Mouse (Mus musculus): ENCODE measurements around the gene Cbx1.

The Cbx1 gene

DNA sequence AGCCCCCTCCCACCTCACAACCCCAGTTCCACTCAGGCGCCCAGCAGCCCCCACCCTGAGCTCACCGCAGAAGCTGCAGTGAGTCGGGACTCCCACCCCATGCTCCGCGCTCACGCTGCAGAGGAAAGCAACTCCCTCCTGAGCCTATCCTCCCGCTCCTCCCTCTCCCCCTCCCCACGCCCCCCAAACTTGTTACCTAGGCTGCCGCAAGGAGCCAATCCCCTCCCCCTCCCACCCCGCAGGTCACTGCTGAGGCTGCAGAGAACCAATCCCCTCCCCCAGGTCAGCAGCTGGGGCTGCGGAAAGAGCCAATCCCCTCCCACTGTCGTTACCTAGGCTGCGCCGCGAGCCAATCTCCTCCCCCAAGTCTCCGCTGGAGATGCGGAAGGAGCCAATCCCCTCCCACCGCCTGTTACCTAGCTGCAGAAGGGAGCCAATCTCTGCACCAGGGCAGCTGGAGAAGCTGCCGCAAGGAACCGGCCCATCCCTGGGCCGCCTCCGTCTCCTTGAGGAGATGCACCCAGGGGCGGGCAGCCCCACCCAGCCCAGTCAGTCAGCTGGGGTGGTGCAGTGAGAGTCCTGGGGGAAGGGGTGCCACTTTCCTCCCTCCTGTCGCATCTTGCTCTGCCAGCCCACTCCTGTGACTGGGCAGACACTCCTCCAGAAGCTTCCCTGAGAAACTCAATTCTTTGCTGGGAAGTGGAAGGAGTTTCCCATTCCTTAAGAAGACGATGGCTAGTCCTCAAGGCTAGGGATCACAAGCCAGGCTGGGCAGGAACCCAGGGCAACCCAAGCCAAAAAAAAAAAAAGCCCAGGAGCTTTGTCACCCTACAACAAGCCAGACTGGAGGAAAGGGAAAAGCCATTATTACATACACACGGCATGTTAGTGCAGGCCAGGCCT is 35.2 kb downstream of the Cbx1 start:
- TF ChIP-seq GATA4 (IDR thresholded peaks at IDR 0.05; ENCODE audit: insufficient replicate concordance, low read length) = no peak

DNA sequence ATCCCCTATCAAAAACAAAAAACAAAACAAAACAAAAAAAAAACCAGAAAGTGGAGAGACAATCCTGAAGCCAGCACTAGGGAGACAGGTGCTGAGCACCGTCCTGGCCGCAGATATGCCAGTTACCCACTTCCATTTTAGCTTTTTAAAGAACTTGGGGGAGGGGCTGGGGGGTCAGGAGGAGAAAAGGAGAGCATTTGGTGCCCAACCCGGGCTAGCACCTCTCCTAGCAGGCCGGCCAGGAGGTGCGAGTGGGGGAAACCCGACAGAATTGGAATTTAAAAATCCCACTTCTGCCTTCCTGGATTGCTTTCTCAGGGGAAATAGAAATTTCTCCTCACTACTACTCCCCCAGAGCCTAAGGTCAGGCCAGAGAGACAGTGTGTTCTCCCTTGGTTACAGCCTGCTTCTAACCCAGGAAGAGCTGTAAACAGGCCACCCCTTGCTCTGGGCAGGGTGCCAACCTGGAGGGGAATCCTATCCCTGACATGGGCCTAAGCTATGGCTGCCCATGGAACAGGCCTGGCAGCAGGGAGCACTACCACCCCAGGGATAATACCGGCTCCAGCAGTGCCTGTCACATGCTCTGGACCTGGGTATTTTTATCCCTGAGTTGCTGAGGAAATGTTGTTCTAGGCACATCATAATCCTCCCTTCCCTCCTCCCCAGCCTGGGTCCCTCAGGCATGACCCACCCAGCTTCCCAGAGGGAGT is 36.0 kb downstream of the Cbx1 start:
- no peak for TF ChIP-seq GATA4 (IDR thresholded peaks at IDR 0.05; ENCODE audit: insufficient replicate concordance, low read length)

DNA sequence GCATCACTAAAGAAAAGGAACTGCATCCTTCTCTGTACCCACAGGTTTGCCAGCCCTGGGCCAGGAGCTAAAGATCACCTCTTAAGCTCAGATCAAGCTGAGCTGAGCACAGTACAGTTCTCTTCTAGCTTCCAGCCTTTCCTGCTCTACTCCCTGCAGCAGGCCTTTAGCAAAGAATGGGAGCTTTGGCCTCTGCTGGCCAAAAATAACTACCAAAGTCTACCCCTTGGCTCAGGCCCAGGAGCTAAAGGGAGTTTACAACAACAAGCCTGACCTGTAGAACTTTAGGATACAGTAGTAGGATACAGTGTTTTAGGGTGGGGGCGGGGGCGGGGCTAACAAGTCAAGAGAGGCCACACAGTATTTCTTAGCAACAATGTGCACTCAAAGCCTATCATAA is 37.6 kb downstream of the Cbx1 start:
- no peak for TF ChIP-seq GATA4 (IDR thresholded peaks at IDR 0.05; ENCODE audit: insufficient replicate concordance, low read length)

DNA sequence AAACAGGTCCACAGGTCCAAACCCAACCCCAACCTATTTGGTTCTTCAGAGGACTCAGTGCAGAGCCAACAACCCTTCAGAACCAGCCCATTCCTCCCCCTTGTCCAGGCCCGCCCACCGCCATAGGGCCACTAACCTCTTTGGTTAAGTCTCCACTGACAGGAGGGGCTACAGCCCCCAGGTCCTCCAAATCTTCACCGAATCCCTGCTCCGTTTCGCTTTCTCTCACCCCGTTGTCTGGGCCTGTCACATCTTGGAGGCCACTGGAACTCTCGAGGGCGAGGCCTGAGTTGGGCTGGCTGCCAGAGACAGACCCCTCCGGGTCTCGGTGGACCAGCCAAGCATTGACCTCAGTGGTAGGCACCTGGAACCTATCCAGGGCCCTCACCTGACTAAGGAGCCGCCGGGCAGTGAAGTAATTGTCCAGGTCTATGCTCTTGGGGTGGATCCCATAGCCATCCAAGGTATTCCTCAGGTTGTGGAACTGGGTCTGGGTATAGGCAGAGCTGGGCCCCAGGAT is 38.2 kb downstream of the Cbx1 start:
- TF ChIP-seq GATA4 (IDR thresholded peaks at IDR 0.05; ENCODE audit: insufficient replicate concordance, low read length) = no peak

DNA sequence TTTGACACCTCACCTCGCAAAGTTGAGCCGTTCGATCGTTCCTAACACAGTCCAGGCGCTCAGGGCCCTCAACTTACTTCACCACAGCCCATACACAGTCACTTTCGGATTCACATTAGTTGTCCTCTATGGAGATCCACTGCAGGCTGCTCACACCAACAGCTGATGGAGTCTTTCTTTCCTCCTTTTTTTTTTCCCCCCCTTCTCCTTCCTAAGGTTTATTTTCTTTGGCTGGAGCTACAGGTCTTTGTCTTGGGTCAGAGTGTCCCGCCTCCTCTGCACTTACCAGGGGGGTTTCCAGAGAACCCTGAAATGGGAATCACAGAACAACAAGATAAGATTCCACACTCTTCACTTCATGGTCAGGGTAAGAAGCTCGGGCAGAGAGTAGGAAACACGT is 39.0 kb downstream of the Cbx1 start:
- no peak for TF ChIP-seq GATA4 (IDR thresholded peaks at IDR 0.05; ENCODE audit: insufficient replicate concordance, low read length)

DNA sequence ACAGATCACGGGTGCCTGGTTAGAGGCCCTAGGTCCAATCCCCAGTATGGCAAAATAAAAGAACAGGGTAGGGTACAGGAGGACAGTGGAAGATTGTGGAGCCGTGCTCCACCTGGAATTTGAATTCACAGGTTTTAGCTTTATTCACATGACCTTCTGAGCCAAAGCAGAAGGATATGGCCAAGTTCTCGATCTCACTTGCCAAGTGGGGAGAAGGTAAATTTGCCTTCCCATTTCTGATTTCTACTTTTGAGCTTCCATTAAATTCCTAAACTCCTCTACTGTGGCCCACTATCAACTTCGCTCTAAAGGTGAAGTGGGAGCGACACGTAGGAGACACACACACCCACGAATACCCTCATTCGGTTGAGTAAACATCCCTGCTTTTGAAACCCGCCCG is 40.0 kb downstream of the Cbx1 start:
- TF ChIP-seq GATA4 (IDR thresholded peaks at IDR 0.05; ENCODE audit: insufficient replicate concordance, low read length) = no peak

DNA sequence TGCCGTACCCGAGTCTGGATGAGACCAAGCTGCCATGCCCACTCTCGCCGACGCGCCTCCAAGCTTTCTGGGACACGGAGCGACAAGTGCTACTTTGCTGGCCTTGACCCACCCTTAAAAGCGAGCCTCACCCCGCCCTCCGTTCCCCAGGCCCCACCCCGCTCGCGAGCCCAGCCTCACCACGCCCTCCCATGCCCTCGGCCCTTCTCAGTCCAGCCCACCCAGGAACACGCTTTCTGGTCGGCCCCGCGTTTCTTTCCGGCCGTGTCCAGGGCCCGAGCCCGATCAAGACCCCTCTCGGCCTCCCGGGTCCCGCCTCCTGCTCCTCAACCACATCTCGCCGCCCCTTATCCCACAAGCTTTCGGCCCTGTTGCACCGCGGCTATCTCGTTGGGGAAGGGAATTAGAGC is 40.5 kb downstream of the Cbx1 start:
- TF ChIP-seq GATA4 (IDR thresholded peaks at IDR 0.05; ENCODE audit: insufficient replicate concordance, low read length) = no peak

DNA sequence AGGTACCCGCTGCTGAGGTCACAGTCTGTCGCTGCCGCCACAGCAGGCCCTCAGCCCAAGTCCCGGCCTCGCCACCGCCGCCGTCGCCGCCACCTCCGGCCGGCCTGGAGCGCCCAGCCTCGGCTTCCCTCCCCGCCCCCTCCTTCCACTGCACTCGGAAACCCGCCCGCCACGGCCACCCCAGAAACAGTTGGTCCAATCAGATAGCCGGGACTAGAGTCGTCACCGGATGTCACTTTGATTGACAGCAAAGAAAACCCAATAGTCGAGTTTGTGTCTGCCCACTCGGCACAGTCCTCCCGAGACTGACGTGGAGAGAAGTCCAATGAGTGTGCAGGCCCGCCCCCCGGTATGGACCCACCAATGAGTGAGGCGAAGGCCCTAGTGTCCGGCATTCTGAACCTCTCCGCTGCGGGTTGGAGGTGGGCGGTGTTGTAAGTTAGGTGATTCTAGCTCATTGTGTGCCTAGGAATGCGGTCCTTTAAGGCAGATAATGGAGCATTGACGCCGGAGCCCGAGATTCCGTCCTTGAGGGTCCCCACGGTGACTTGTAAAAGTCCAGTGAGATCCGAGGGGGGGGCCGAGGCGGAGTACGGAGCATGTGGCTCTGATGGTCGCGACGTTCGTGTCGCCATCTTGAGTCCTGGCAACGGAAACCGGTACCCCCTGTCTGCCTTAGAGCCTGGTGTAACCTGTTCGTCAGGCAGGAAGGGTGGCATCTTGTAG is 41.0 kb downstream of the Cbx1 start, which contains the start of gene Nfe2l1:
Gene Nfe2l1, minus strand, starts transcription at position 156 of the 726 bp plus-strand sequence.
- no peak for TF ChIP-seq GATA4 (IDR thresholded peaks at IDR 0.05; ENCODE audit: insufficient replicate concordance, low read length)

DNA sequence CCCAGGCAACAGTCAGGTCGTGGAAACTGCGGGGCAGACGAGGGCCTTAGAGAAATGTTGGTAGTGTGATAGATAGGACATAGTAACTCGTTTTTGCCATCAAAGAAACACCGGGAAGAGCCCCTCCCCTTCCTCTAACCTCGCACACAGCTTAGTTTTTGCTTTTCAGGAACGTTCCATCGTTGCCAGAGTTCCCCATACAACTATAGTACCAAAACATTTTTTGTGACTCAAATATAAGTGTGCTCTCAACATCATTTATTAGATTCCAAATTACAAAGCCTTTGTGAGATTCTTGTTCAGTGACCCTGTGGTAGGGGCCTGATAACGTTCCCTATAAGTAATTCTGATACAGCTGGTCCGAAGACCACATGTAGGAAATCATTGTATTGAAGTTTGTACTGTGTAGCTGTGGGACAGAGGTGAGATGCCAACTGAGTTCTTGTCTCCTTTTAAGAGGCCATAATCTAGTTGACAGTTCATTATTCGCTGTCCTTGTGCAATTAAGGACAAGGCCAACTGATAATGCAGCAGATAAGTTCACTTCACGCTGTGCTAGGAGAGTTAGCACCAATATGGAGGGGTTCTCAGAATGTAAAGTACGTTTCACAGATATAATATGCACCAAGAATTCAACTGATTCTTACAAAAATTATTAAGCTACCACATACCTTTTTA is 41.8 kb downstream of the Cbx1 start:
- peak; percentile 10; the same call in 1 of the 2 replicates for TF ChIP-seq GATA4 (IDR thresholded peaks at IDR 0.05; ENCODE audit: insufficient replicate concordance, low read length)

DNA sequence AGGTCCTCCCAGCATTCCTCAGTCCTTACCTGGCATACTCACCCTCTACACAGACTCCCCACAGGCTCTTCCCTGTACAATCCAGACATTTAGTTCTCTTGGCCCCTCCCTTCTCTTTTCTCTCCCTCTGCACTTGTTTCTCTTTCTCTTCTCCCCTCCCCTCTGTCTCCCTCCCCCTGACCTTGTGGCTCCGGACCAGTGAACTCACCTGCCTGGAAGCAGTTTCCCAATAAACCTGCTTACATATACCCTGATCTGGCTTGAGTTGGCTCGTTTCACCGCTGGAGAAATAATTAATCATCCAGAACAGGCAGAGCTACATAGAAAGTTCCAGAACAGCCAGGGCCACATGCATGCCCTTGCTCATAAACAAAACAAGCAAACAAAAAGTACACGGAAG is 42.6 kb downstream of the Cbx1 start:
- TF ChIP-seq GATA4 (IDR thresholded peaks at IDR 0.05; ENCODE audit: insufficient replicate concordance, low read length) = no peak

DNA sequence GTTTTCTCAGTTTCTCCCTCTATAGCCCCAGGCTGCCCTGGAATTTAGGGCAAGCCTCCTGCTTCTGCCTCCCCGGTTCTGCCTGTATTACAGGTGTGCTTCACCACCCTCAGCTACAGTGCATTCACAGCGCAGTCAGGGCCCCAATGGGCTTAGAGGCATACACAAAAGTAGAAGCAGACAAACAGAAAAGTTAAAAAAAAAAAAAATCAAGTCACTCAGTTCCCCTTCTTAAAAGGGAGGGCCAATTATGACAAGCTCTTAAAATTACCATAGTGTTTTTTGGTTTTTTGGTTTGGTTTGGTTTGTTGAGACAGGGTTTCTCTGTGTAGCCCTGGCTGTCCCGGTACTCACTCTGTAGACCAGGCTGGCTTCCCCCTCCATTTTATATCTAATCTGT is 43.6 kb downstream of the Cbx1 start:
- TF ChIP-seq GATA4 (IDR thresholded peaks at IDR 0.05; ENCODE audit: insufficient replicate concordance, low read length) = no peak

DNA sequence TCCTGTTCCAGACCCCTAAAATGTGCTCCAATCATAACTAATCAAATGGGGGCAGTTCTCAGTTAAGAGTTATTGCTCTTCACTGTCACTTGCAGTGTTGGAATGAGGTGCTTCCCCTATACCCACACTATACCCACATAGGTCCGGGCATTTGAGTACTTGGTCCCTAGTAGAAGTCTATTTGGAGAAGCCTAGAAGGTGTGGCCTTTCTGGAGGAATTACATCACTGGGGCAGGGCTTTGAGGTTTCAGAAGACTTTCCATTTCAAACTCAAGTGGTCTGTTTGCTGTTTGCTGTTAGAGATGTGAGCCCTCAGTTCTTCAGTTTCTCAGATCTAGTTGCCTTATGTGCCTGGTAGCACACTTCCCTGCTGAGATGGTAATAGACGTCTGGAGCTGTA is 44.0 kb downstream of the Cbx1 start:
- TF ChIP-seq GATA4 (IDR thresholded peaks at IDR 0.05; ENCODE audit: insufficient replicate concordance, low read length) = no peak

DNA sequence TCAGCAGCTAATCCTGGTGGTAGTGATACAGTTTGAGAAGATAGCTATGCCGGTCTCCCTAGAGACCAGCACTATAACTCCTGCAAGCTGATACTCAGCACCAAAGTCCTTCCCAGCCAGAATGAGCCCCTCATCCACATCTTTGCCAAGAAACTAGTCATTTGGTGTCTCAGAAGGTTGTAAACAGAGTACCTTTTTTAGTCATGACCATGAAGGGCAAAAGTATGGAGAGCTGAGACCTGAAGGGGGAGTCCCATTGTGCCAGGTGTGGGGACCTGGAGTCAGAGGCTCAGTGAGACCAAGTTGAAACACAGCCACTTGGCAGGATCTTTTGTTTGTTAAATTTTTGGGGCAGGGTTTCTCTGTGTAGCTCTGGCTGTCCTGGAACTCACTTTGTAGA is 45.2 kb downstream of the Cbx1 start:
- no peak for TF ChIP-seq GATA4 (IDR thresholded peaks at IDR 0.05; ENCODE audit: insufficient replicate concordance, low read length)

DNA sequence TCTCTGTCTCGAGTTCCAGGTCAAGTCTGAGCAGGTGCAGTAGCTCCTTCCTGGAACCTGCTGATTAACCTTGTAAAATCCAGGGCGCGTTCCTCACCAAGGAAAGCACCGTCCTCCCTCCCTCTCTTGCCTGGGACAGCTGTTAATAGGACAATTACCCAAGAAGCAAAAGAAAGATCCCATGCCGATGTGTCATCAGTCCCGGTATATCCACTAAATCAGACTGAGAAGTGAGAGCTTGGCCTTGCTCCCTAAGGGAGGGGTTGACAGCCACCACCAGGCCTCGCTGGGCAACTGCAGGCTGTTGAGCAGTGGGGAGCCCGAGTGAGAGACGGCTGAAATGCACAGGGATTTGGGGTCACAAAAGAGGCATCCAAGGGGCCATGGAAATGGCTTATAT is 48.4 kb downstream of the Cbx1 start:
- no peak for TF ChIP-seq GATA4 (IDR thresholded peaks at IDR 0.05; ENCODE audit: insufficient replicate concordance, low read length)

DNA sequence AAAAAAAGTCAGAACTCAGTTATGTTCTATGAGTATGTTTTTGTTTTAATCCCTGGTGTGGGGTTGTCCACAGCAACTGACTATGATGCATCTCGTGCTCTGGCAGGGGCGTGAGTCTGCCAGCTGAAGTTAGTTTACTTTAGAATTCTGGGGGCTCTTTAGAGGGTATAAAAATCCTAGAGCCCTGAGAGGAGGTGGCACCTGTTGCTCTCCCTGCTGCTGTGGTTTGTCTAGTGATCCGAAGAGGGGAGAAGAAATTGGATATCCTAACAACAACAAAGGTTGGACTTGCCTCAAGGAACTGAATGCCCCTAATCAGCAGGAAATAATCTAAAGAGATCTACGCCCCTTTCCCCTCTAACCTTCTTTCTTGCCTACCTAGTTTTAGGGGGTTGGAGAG is 49.4 kb downstream of the Cbx1 start:
- TF ChIP-seq GATA4 (IDR thresholded peaks at IDR 0.05; ENCODE audit: insufficient replicate concordance, low read length) = no peak
